Mouse (Mus musculus) cerebellum, adult 2 months (tissue): ENCODE results near the gene Trim6.

Experiments used
- CTCF ChIP-seq: fragments of 200-500 bp; IDR thresholded peaks from 2 replicates; pipeline ENCODE4 v1.5.1; 2011; ENCODE audit warnings: low read depth, mild to moderate bottlenecking, control low read depth, low read length, moderate library complexity, borderline replicate concordance; ENCODE audit not compliant: insufficient read depth
- POLR2A ChIP-seq: fragments of 200-500 bp; IDR thresholded peaks from 2 replicates; pipeline ENCODE4 v1.6.1; 2011; ENCODE audit warnings: low read length, control low read depth, borderline replicate concordance; ENCODE audit not compliant: insufficient read depth

- TF ChIP-seq CTCF: no peak
- no peak for TF ChIP-seq POLR2A
Measured at GRCm38 (mm10) chr7:104191275-104191674, 27.3 kb upstream of the Trim6 start.
